Mouse (Mus musculus) 416B (cell line): ENCODE measurements around the gene Fgr.

Source experiments
- DNase-seq: peaks from one replicate; pipeline ENCODE4 v3.0.0; 2011; ENCODE audit warnings: low read depth

The Fgr gene

GRCm38 (mm10) chr4:133050837-133051549 is 77.1 kb downstream of the Fgr start:
- peak; percentile 55 for DNase-seq

DNA sequence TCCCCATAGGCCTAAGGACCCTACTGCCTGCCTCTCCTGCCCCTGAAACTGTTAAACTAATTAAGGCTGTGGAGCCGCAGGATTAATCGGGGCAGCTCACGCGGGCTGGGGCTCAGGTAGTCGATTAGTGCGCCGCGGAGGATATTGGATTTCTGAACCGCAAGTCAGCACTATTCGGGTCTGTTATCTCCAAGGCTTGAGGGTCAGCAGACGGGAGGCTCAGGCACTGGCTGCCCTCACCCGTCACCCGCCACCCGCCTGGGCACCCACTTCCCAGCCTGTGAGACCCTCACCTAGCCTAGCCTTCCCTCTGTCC is 77.6 kb downstream of the Fgr start:
- DNase-seq: no peak
